Comparison of ENCODE assay signal across 27 mouse cellular contexts in the genomic region with DNA sequence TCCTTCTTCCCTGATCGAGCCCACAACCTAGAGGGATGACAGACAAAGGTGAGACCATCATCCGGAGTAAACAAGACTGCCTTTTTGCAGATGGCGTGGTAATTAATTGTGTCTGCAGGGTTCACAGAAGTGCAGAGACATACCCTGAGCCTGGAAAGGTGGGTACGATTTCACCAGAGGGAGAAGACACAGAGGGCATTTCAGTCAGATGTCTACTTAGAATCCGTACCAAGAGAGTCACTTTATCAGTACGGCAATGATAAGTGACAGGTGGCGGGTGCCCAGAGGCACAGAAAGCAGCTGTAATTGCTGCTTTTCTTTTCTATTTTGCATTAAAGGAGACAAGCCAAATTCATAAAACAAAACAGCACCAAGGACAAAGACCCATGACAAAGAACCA.
DNase-seq lines count a peak whose midpoint lies in the region; ATAC-seq and TF ChIP-seq lines count a peak whose summit lies in the region.
"Had no signal": no experiment of that assay in that cellular context is flagged by ENCODE, and none has a peak within 500 bp of the region (broad histone marks: within the 10 kb centered on the region; RNA-seq: fewer than 3 reads in every experiment).

No protein-coding gene starts in this region.

- H3K4me2 ChIP-seq in hindbrain, embryonic 13.5 days, result no peak overlapping the region
- H3K4me2 ChIP-seq in hindbrain, embryonic 11.5 days (replicated peaks; ENCODE audit: low read depth, low read length), result no peak overlapping the region
- H3K4me2 ChIP-seq in midbrain, embryonic 14.5 days (ENCODE audit: low read length), result no peak overlapping the region
- no peak overlapping the region for H3K4me2 ChIP-seq in midbrain, embryonic 15.5 days
- H3K4me2 ChIP-seq: embryonic facial prominence, embryonic 12.5 days; embryonic facial prominence, embryonic 15.5 days; heart, embryonic 13.5 days; hindbrain, embryonic 15.5 days had no signal

- no peak overlapping the region for H3K4me3 ChIP-seq in hindbrain, embryonic 13.5 days
- H3K4me3 ChIP-seq in hindbrain, embryonic 11.5 days (ENCODE audit: low read depth, low read length), result no peak overlapping the region
- no peak overlapping the region for H3K4me3 ChIP-seq in midbrain, embryonic 14.5 days (replicated peaks; ENCODE audit: low read depth, low read length)
- H3K4me3 ChIP-seq in midbrain, embryonic 15.5 days, result no peak overlapping the region
- H3K4me3 ChIP-seq: embryonic facial prominence, embryonic 12.5 days; embryonic facial prominence, embryonic 15.5 days; heart, adult 2 months; heart, embryonic 10.5 days; heart, embryonic 13.5 days; hindbrain, embryonic 15.5 days had no signal

- no peak for TF ChIP-seq POLR2A in brain, embryonic 14.5 days (IDR thresholded peaks at IDR 0.05; ENCODE audit: borderline replicate concordance, extremely low read depth, insufficient read depth, insufficient read length, poor library complexity, severe bottlenecking)

- no peak overlapping the region for H3K9ac ChIP-seq in hindbrain, embryonic 13.5 days
- no peak overlapping the region for H3K9ac ChIP-seq in hindbrain, embryonic 11.5 days (ENCODE audit: low read depth, low read length)
- H3K9ac ChIP-seq in midbrain, embryonic 14.5 days (replicated peaks; ENCODE audit: low read length), result no peak overlapping the region
- no peak overlapping the region for H3K9ac ChIP-seq in midbrain, embryonic 15.5 days
- H3K9ac ChIP-seq: embryonic facial prominence, embryonic 12.5 days; embryonic facial prominence, embryonic 15.5 days; heart, embryonic 13.5 days; hindbrain, embryonic 15.5 days had no signal

- H3K27me3 ChIP-seq in hindbrain, embryonic 13.5 days, result no peaks in the 10 kb centered on the region
- H3K27me3 ChIP-seq in hindbrain, embryonic 11.5 days (ENCODE audit: control insufficient read depth, insufficient read depth, low read length), result no peaks in the 10 kb centered on the region
- no peaks in the 10 kb centered on the region for H3K27me3 ChIP-seq in midbrain, embryonic 14.5 days (ENCODE audit: control insufficient read depth, insufficient read depth, low read length)
- no peaks in the 10 kb centered on the region for H3K27me3 ChIP-seq in midbrain, embryonic 15.5 days (replicated peaks)
- H3K27me3 ChIP-seq: CH12.LX; embryonic facial prominence, embryonic 12.5 days; embryonic facial prominence, embryonic 15.5 days; heart, embryonic 13.5 days; hindbrain, embryonic 15.5 days; Patski had no signal

- ATAC-seq in hindbrain, embryonic 13.5 days (ENCODE audit: low FRiP score), result 0 out of 2 replicates have a peak, but pooled peaks have one; percentile 61
- ATAC-seq in hindbrain, embryonic 11.5 days (ENCODE audit: low FRiP score), result no peak
- no peak; the same call in 1 of the 2 replicates for ATAC-seq in midbrain, embryonic 14.5 days (ENCODE audit: low FRiP score, low TSS enrichment)
- ATAC-seq in midbrain, embryonic 15.5 days (replicated peaks), result no peak; the same call in 1 of the 2 replicates
- ATAC-seq: forebrain, embryonic 16.5 days; inflammation-experienced regulatory T-cells, adult 6 months; intestine, embryonic 16.5 days; Patski had no signal

- H3K9me3 ChIP-seq in hindbrain, embryonic 13.5 days, result no peaks in the 10 kb centered on the region
- no peaks in the 10 kb centered on the region for H3K9me3 ChIP-seq in hindbrain, embryonic 11.5 days (ENCODE audit: control insufficient read depth, low read length)
- no peaks in the 10 kb centered on the region for H3K9me3 ChIP-seq in midbrain, embryonic 14.5 days (ENCODE audit: control insufficient read depth, low read length)
- H3K9me3 ChIP-seq in midbrain, embryonic 15.5 days, result no peaks in the 10 kb centered on the region
- H3K9me3 ChIP-seq: embryonic facial prominence, embryonic 12.5 days; embryonic facial prominence, embryonic 15.5 days; G1E; heart, embryonic 10.5 days; heart, embryonic 13.5 days; hindbrain, embryonic 15.5 days had no signal

- TF ChIP-seq CTCF in brain, embryonic 14.5 days (IDR thresholded peaks at IDR 0.05; ENCODE audit: borderline replicate concordance, extremely low read depth, insufficient read depth, insufficient read length), result no peak

- peaks cover 4% of the 10 kb centered on the region; the same call in 1 of the 2 replicates for H3K4me1 ChIP-seq in hindbrain, embryonic 13.5 days (replicated peaks)
- H3K4me1 ChIP-seq in hindbrain, embryonic 11.5 days (replicated peaks; ENCODE audit: control insufficient read depth, insufficient read depth, low read length), result no peaks in the 10 kb centered on the region
- no peaks in the 10 kb centered on the region for H3K4me1 ChIP-seq in midbrain, embryonic 14.5 days (ENCODE audit: control insufficient read depth, insufficient read depth, low read length)
- H3K4me1 ChIP-seq in midbrain, embryonic 15.5 days, result no peaks in the 10 kb centered on the region
- H3K4me1 ChIP-seq: embryonic facial prominence, embryonic 12.5 days; embryonic facial prominence, embryonic 15.5 days; heart, embryonic 10.5 days; heart, embryonic 13.5 days; hindbrain, embryonic 15.5 days had no signal

- H3K36me3 ChIP-seq in hindbrain, embryonic 13.5 days, result no peaks in the 10 kb centered on the region
- H3K36me3 ChIP-seq in hindbrain, embryonic 11.5 days (ENCODE audit: control insufficient read depth, insufficient read depth, low read length), result no peaks in the 10 kb centered on the region
- H3K36me3 ChIP-seq in midbrain, embryonic 14.5 days (ENCODE audit: control insufficient read depth, insufficient read depth, low read length), result no peaks in the 10 kb centered on the region
- H3K36me3 ChIP-seq in midbrain, embryonic 15.5 days (replicated peaks), result no peaks in the 10 kb centered on the region
- H3K36me3 ChIP-seq: embryonic facial prominence, embryonic 12.5 days; embryonic facial prominence, embryonic 15.5 days; G1E; heart, embryonic 10.5 days; heart, embryonic 13.5 days; hindbrain, embryonic 15.5 days had no signal

- 65% methylated on average over 7 of the region's 7 CpGs for WGBS in hindbrain, embryonic 13.5 days
- WGBS in hindbrain, embryonic 11.5 days, result 78% methylated on average over 7 of the region's 7 CpGs
- 61% methylated on average over 7 of the region's 7 CpGs for WGBS in midbrain, embryonic 14.5 days
- 58% methylated on average over 7 of the region's 7 CpGs for WGBS in midbrain, embryonic 15.5 days

- H3K27ac ChIP-seq in hindbrain, embryonic 13.5 days, result no peak overlapping the region
- H3K27ac ChIP-seq in hindbrain, embryonic 11.5 days (ENCODE audit: low read depth, low read length), result no peak overlapping the region
- H3K27ac ChIP-seq in midbrain, embryonic 14.5 days (replicated peaks; ENCODE audit: low read depth, low read length), result peak overlapping the region; percentile 50; the same call in 1 of the 2 replicates
- no peak overlapping the region for H3K27ac ChIP-seq in midbrain, embryonic 15.5 days
- H3K27ac ChIP-seq: embryonic facial prominence, embryonic 12.5 days; embryonic facial prominence, embryonic 15.5 days; heart, adult 2 months; heart, embryonic 10.5 days; heart, embryonic 13.5 days; hindbrain, embryonic 15.5 days had no signal

- peak; percentile 3 for DNase-seq in cerebellum, adult 11-12 months
- DNase-seq in cerebellum, postnatal 14 days, result no peak
- no peak for DNase-seq in hindbrain, embryonic 11.5 days (ENCODE audit: low spot score)
- peak; percentile 48 for DNase-seq in midbrain, embryonic 14.5 days
- peak; percentile 35 for DNase-seq in brain, embryonic 14.5 days (ENCODE audit: low read depth)
- DNase-seq: adrenal gland, postnatal 14 days; B cell, adult 2 months; cerebellum, postnatal 25 days; gastrocnemius, postnatal 10 days; gastrocnemius, postnatal 36 days; heart, adult 2 months; heart, postnatal 14 days; heart, postnatal 4 days; kidney, adult 18-20 months had no signal

Comparison
In these comparisons a context has a peak if more than half of its experiments do, and no peak if none do; other contexts are left out.
1. DNase-seq: peak in cerebellum, adult 11-12 months (single experiment), midbrain, embryonic 14.5 days (single experiment) and brain, embryonic 14.5 days (single experiment); none in cerebellum, postnatal 14 days (0 of 2) and hindbrain, embryonic 11.5 days (single experiment).